28 mouse cellular contexts compared by ENCODE assay signal in genomic region chr4:87920664-87921063, GRCm38 (mm10).
DNase-seq lines count a peak whose midpoint lies in the region; ATAC-seq and TF ChIP-seq lines count a peak whose summit lies in the region.
"Had no signal": no experiment of that assay in that cellular context is flagged by ENCODE, and none has a peak within 500 bp of the region (broad histone marks: within the 10 kb centered on the region; RNA-seq: fewer than 3 reads in every experiment).

No protein-coding gene starts in this region.

- no peaks in the 10 kb centered on the region for H3K36me3 ChIP-seq in forebrain, embryonic 12.5 days (replicated peaks)
- H3K36me3 ChIP-seq in forebrain, embryonic 14.5 days (ENCODE audit: control insufficient read depth, insufficient read depth, low read length), result no peaks in the 10 kb centered on the region
- no peaks in the 10 kb centered on the region for H3K36me3 ChIP-seq in lung, postnatal 0 days (ENCODE audit: insufficient read depth, low read length)
- no peaks in the 10 kb centered on the region for H3K36me3 ChIP-seq in limb, embryonic 11.5 days (ENCODE audit: control insufficient read depth, insufficient read depth, low read length)
- H3K36me3 ChIP-seq: embryonic facial prominence, embryonic 13.5 days; forebrain, embryonic 10.5 days; forebrain, embryonic 15.5 days; hindbrain, embryonic 10.5 days; hindbrain, embryonic 13.5 days; intestine, embryonic 15.5 days had no signal

- DNase-seq in forebrain, embryonic 14.5 days (ENCODE audit: low spot score), result no peak
- DNase-seq in lung, postnatal 0 days (ENCODE audit: low spot score), result peak; percentile 39
- DNase-seq in lung, adult 18-20 months, result no peak
- DNase-seq in limb, embryonic 11.5 days (ENCODE audit: low spot score), result peak; percentile 38
- no peak for DNase-seq in T-cell, adult 2 months (ENCODE audit: low spot score)
- DNase-seq in thymus, postnatal 0 days (ENCODE audit: low spot score), result no peak
- DNase-seq: adrenal gland, adult 8-10 months; adrenal gland, postnatal 25 days; B cell, adult 2 months; cerebellum, adult 11-12 months; cerebellum, adult 8-10 months; cerebellum, postnatal 10 days; cerebellum, postnatal 36 days; gastrocnemius, postnatal 10 days; gastrocnemius, postnatal 36 days; heart, postnatal 36 days had no signal

- ATAC-seq in forebrain, embryonic 12.5 days (ENCODE audit: low FRiP score), result no peak
- ATAC-seq in forebrain, embryonic 14.5 days, result no peak
- ATAC-seq in lung, postnatal 0 days, result peak; percentile 33; the same call in 1 of the 2 replicates
- 0 out of 2 replicates have a peak, but pooled peaks have one; percentile 13 for ATAC-seq in limb, embryonic 11.5 days (ENCODE audit: insufficient number of reproducible peaks, low FRiP score, low TSS enrichment, low read depth)
- ATAC-seq: forebrain, embryonic 15.5 days; hindbrain, embryonic 16.5 days; intestine, embryonic 15.5 days; Patski had no signal

- WGBS in forebrain, embryonic 12.5 days, result 83% methylated on average over 8 of the region's 8 CpGs
- 75% methylated on average over 8 of the region's 8 CpGs for WGBS in forebrain, embryonic 14.5 days
- WGBS in lung, postnatal 0 days, result 68% methylated on average over 8 of the region's 8 CpGs
- 44% methylated on average over 8 of the region's 8 CpGs for WGBS in limb, embryonic 11.5 days

- no peak for TF ChIP-seq CTCF in lung, postnatal 0 days (IDR thresholded peaks at IDR 0.05)

- H3K9ac ChIP-seq in forebrain, embryonic 12.5 days, result no peak overlapping the region
- no peak overlapping the region for H3K9ac ChIP-seq in forebrain, embryonic 14.5 days (ENCODE audit: low read length)
- H3K9ac ChIP-seq in lung, postnatal 0 days (replicated peaks; ENCODE audit: low read depth), result no peak overlapping the region
- no peak overlapping the region for H3K9ac ChIP-seq in limb, embryonic 11.5 days (ENCODE audit: low read length)
- H3K9ac ChIP-seq: embryonic facial prominence, embryonic 13.5 days; forebrain, embryonic 15.5 days; hindbrain, embryonic 13.5 days; intestine, embryonic 15.5 days had no signal

- no peaks in the 10 kb centered on the region for H3K27me3 ChIP-seq in forebrain, embryonic 12.5 days
- no peaks in the 10 kb centered on the region for H3K27me3 ChIP-seq in forebrain, embryonic 14.5 days (replicated peaks; ENCODE audit: control insufficient read depth, insufficient read depth, low read length)
- no peaks in the 10 kb centered on the region for H3K27me3 ChIP-seq in lung, postnatal 0 days (replicated peaks; ENCODE audit: insufficient read depth, low read length)
- H3K27me3 ChIP-seq in limb, embryonic 11.5 days (ENCODE audit: control insufficient read depth, insufficient read depth, low read length), result no peaks in the 10 kb centered on the region
- H3K27me3 ChIP-seq: CH12.LX; embryonic facial prominence, embryonic 13.5 days; forebrain, embryonic 15.5 days; hindbrain, embryonic 13.5 days; intestine, embryonic 15.5 days; Patski had no signal

- peak; percentile 48 for TF ChIP-seq EP300 in lung, postnatal 0 days (IDR thresholded peaks at IDR 0.05)

- H3K9me3 ChIP-seq in forebrain, embryonic 12.5 days, result no peaks in the 10 kb centered on the region
- no peaks in the 10 kb centered on the region for H3K9me3 ChIP-seq in forebrain, embryonic 14.5 days (replicated peaks; ENCODE audit: control insufficient read depth, low read length)
- H3K9me3 ChIP-seq in lung, postnatal 0 days (ENCODE audit: low read length), result no peaks in the 10 kb centered on the region
- no peaks in the 10 kb centered on the region for H3K9me3 ChIP-seq in limb, embryonic 11.5 days (ENCODE audit: control insufficient read depth, low read length)
- H3K9me3 ChIP-seq: embryonic facial prominence, embryonic 13.5 days; forebrain, embryonic 10.5 days; forebrain, embryonic 15.5 days; G1E; hindbrain, embryonic 10.5 days; hindbrain, embryonic 13.5 days; intestine, embryonic 15.5 days had no signal

- H3K27ac ChIP-seq in forebrain, embryonic 12.5 days, result 0 out of 2 replicates have a peak overlapping the region, but pooled peaks have one; percentile 19
- no peak overlapping the region for H3K27ac ChIP-seq in forebrain, embryonic 14.5 days (ENCODE audit: low read depth, low read length)
- H3K27ac ChIP-seq in lung, postnatal 0 days (ENCODE audit: low read length), result no peak overlapping the region
- no peak overlapping the region for H3K27ac ChIP-seq in limb, embryonic 11.5 days (replicated peaks; ENCODE audit: low read depth, low read length)
- H3K27ac ChIP-seq: embryonic facial prominence, embryonic 13.5 days; forebrain, embryonic 10.5 days; hindbrain, embryonic 10.5 days; hindbrain, embryonic 13.5 days; intestine, embryonic 15.5 days had no signal

- no peak overlapping the region for H3K4me3 ChIP-seq in forebrain, embryonic 12.5 days (replicated peaks)
- H3K4me3 ChIP-seq in forebrain, embryonic 14.5 days (ENCODE audit: low read depth, low read length), result no peak overlapping the region
- no peak overlapping the region for H3K4me3 ChIP-seq in lung, postnatal 0 days (ENCODE audit: low read depth, low read length)
- H3K4me3 ChIP-seq in limb, embryonic 11.5 days (ENCODE audit: low read depth, low read length), result no peak overlapping the region
- H3K4me3 ChIP-seq: embryonic facial prominence, embryonic 13.5 days; forebrain, embryonic 10.5 days; forebrain, embryonic 15.5 days; hindbrain, embryonic 10.5 days; hindbrain, embryonic 13.5 days; intestine, embryonic 15.5 days had no signal

- peaks cover 14% of the 10 kb centered on the region for H3K4me1 ChIP-seq in forebrain, embryonic 12.5 days
- H3K4me1 ChIP-seq in forebrain, embryonic 14.5 days (ENCODE audit: control insufficient read depth, insufficient read depth, low read length), result no peaks in the 10 kb centered on the region
- no peaks in the 10 kb centered on the region for H3K4me1 ChIP-seq in lung, postnatal 0 days (ENCODE audit: insufficient read depth, low read depth, low read length)
- peaks cover 4% of the 10 kb centered on the region; the same call in 1 of the 2 replicates for H3K4me1 ChIP-seq in limb, embryonic 11.5 days (ENCODE audit: control insufficient read depth, insufficient read depth, low read length)
- H3K4me1 ChIP-seq: intestine, embryonic 15.5 days had no signal

- H3K4me2 ChIP-seq in forebrain, embryonic 12.5 days, result no peak overlapping the region
- H3K4me2 ChIP-seq in forebrain, embryonic 14.5 days (ENCODE audit: low read length), result no peak overlapping the region
- no peak overlapping the region for H3K4me2 ChIP-seq in lung, postnatal 0 days (replicated peaks; ENCODE audit: low read depth, low read length)
- H3K4me2 ChIP-seq in limb, embryonic 11.5 days (ENCODE audit: low read depth, severe bottlenecking), result no peak overlapping the region
- H3K4me2 ChIP-seq: embryonic facial prominence, embryonic 13.5 days; forebrain, embryonic 15.5 days; heart, embryonic 11.5 days; hindbrain, embryonic 13.5 days; intestine, embryonic 15.5 days had no signal

Comparison
In these comparisons a context has a peak if more than half of its experiments do, and no peak if none do; other contexts are left out.
1. DNase-seq: peak in lung, postnatal 0 days (single experiment) and limb, embryonic 11.5 days (single experiment); none in forebrain, embryonic 14.5 days (single experiment), lung, adult 18-20 months (0 of 2), T-cell, adult 2 months (single experiment) and thymus, postnatal 0 days (single experiment).
2. ATAC-seq: peak in lung, postnatal 0 days (single experiment) and limb, embryonic 11.5 days (single experiment); none in forebrain, embryonic 12.5 days (single experiment) and forebrain, embryonic 14.5 days (single experiment).